Mouse (Mus musculus) forebrain, embryonic 11.5 days (tissue): ENCODE data around the gene Slc16a7. TPM values are rescaled to one million over a fixed set of nuclear protein-coding genes. Genes with fewer than 3 reads are reported as not detected.

Experiments used
- ATAC-seq: fragments of 200-750 bp; cut with Nextera tagmentation; replicated peaks from 2 replicates; pipeline ENCODE4 v1.8.0; 2017; ENCODE audit warnings: moderate TSS enrichment; ENCODE audit not compliant: low FRiP score
- DNase-seq: peaks from one replicate; pipeline ENCODE4 v3.0.0-alpha.2; 2017; ENCODE audit warnings: low spot score
- H3K27ac ChIP-seq: fragments of 300-500 bp; sonication (generic); 2 replicates; pipeline ENCODE4 v1.5.1; 2014; ENCODE audit warnings: low read depth, low read length
- H3K27me3 ChIP-seq: fragments of 300-500 bp; sonication (generic); 2 replicates; pipeline ENCODE4 v1.6.1; 2014; ENCODE audit warnings: mild to moderate bottlenecking, low read length, mixed read lengths; ENCODE audit not compliant: control insufficient read depth, insufficient read depth
- H3K36me3 ChIP-seq: fragments of 300-500 bp; sonication (generic); 2 replicates; pipeline ENCODE4 v1.6.1; 2014; ENCODE audit warnings: mild to moderate bottlenecking, low read length, moderate library complexity, mixed read lengths; ENCODE audit not compliant: control insufficient read depth, insufficient read depth
- H3K4me1 ChIP-seq: fragments of 300-500 bp; sonication (generic); replicated peaks from 2 replicates; pipeline ENCODE4 v1.6.1; 2014; ENCODE audit warnings: low read length, mixed read lengths; ENCODE audit not compliant: control insufficient read depth, insufficient read depth
- H3K4me2 ChIP-seq: fragments of 300-500 bp; sonication (generic); 2 replicates; pipeline ENCODE4 v1.6.1; 2014; ENCODE audit warnings: low read depth, mild to moderate bottlenecking, low read length, moderate library complexity, mixed read lengths; ENCODE audit not compliant: severe bottlenecking
- H3K4me3 ChIP-seq: fragments of 300-500 bp; sonication (generic); 2 replicates; pipeline ENCODE4 v1.5.1; 2014; ENCODE audit warnings: low read depth, low read length
- H3K9ac ChIP-seq: fragments of 300-500 bp; sonication (generic); 2 replicates; pipeline ENCODE4 v1.6.1; 2014; ENCODE audit warnings: low read length
- H3K9me3 ChIP-seq: fragments of 300-500 bp; sonication (generic); 2 replicates; pipeline ENCODE4 v1.6.1; 2016; ENCODE audit warnings: low read length, mixed read lengths; ENCODE audit not compliant: control insufficient read depth
- WGBS: fragments of 180-500 bp; shearing (Covaris S2); extraction: QIAGEN DNeasy Blood & Tissue Kit; methylation state at CpG from one replicate; pipeline ENCODE4 v1.1.7; 2014; 5-methylcytosine and 5-hydroxymethylcytosine counted together
- polyA plus RNA-seq: library from polyadenylated mRNA; unstranded; fragments of >200 nt; fragmentation: Nextera tagmentation; extraction: Ambion mirVana; gene quantifications from 2 replicates; pipeline ENCODE4 v1.2.1, GENCODE M21; 2014

Slc16a7 gene
- polyA plus RNA-seq, 1 experiment from 2014 or later, result 3.5 TPM

GRCm38 (mm10) chr10:125371451-125371850 lies 17.8 kb downstream of the Slc16a7 start:
- Histone ChIP-seq H3K27me3 (no peaks in the 10 kb centered on the region), H3K27ac (no peak overlapping the region), H3K4me2 (no peak overlapping the region), H3K36me3 (no peaks in the 10 kb centered on the region), H3K9ac (no peak overlapping the region), H3K9me3 (no peaks in the 10 kb centered on the region), H3K4me3 (no peak overlapping the region), H3K4me1 (no peaks in the 10 kb centered on the region)
- DNase-seq (no peak), ATAC-seq (no peak)
- 88% methylated on average over 11 of the region's 11 CpGs for whole genome bisulfite sequencing

GRCm38 (mm10) chr10:125370037-125370610 lies 19.1 kb downstream of the Slc16a7 start:
- Histone ChIP-seq H3K9ac (no peak overlapping the region), H3K9me3 (no peaks in the 10 kb centered on the region), H3K27ac (no peak overlapping the region), H3K27me3 (no peaks in the 10 kb centered on the region), H3K36me3 (no peaks in the 10 kb centered on the region), H3K4me3 (no peak overlapping the region), H3K4me2 (no peak overlapping the region), H3K4me1 (no peaks in the 10 kb centered on the region)
- WGBS, result 89% methylated on average over 8 of the region's 8 CpGs
- no peak for ATAC-seq
- DNase-seq, result no peak

- no peaks in the 10 kb centered on the region for H3K36me3 ChIP-seq
- no peak for DNase-seq
- no peak overlapping the region for H3K4me2 ChIP-seq
- ATAC-seq, result no peak
- 82% methylated on average over 7 of the region's 7 CpGs for WGBS
- H3K9me3 ChIP-seq, result no peaks in the 10 kb centered on the region
- H3K4me3 ChIP-seq, result no peak overlapping the region
- no peaks in the 10 kb centered on the region for H3K4me1 ChIP-seq
- H3K27ac ChIP-seq, result no peak overlapping the region
- H3K27me3 ChIP-seq, result no peaks in the 10 kb centered on the region
- H3K9ac ChIP-seq, result no peak overlapping the region
Observed at GRCm38 (mm10) chr10:125358479-125358878, 30.8 kb downstream of the Slc16a7 start.

- H3K36me3 ChIP-seq, result no peaks in the 10 kb centered on the region
- no peak for DNase-seq
- no peak overlapping the region for H3K9ac ChIP-seq
- no peak overlapping the region for H3K27ac ChIP-seq
- no peak overlapping the region for H3K4me2 ChIP-seq
- H3K4me3 ChIP-seq, result no peak overlapping the region
- no peak for ATAC-seq
- no peaks in the 10 kb centered on the region for H3K4me1 ChIP-seq
- H3K27me3 ChIP-seq, result no peaks in the 10 kb centered on the region
- whole genome bisulfite sequencing, result 89% methylated on average over 7 of the region's 7 CpGs
- H3K9me3 ChIP-seq, result no peaks in the 10 kb centered on the region
Observed at GRCm38 (mm10) chr10:125352805-125353204, 36.5 kb downstream of the Slc16a7 start.

- no peak for ATAC-seq
- no peak overlapping the region for H3K9ac ChIP-seq
- H3K9me3 ChIP-seq, result no peaks in the 10 kb centered on the region
- no peak overlapping the region for H3K4me2 ChIP-seq
- no peak overlapping the region for H3K27ac ChIP-seq
- H3K36me3 ChIP-seq, result no peaks in the 10 kb centered on the region
- no peaks in the 10 kb centered on the region for H3K4me1 ChIP-seq
- 79% methylated on average over 3 of the region's 3 CpGs for WGBS
- DNase-seq, result no peak
- H3K27me3 ChIP-seq, result no peaks in the 10 kb centered on the region
- no peak overlapping the region for H3K4me3 ChIP-seq
Observed at GRCm38 (mm10) chr10:125348171-125348570, 41.1 kb downstream of the Slc16a7 start.

GRCm38 (mm10) chr10:125347149-125347548 lies 42.1 kb downstream of the Slc16a7 start:
- Histone ChIP-seq H3K9ac (no peak overlapping the region), H3K9me3 (no peaks in the 10 kb centered on the region), H3K4me2 (no peak overlapping the region), H3K4me3 (no peak overlapping the region), H3K4me1 (no peaks in the 10 kb centered on the region), H3K27ac (no peak overlapping the region), H3K36me3 (no peaks in the 10 kb centered on the region), H3K27me3 (no peaks in the 10 kb centered on the region)
- no peak for ATAC-seq
- WGBS, result 92% methylated on average over 6 of the region's 6 CpGs
- DNase-seq, result no peak

- no peak overlapping the region for H3K27ac ChIP-seq
Observed at GRCm38 (mm10) chr10:125346364-125346763, 42.9 kb downstream of the Slc16a7 start.

GRCm38 (mm10) chr10:125345583-125345982 lies 43.7 kb downstream of the Slc16a7 start:
- no peaks in the 10 kb centered on the region for H3K36me3 ChIP-seq
- WGBS, result 74% methylated on average over 1 of the region's 1 CpGs
- no peak for ATAC-seq
- DNase-seq, result no peak
- H3K4me2 ChIP-seq, result no peak overlapping the region
- H3K4me1 ChIP-seq, result no peaks in the 10 kb centered on the region
- no peak overlapping the region for H3K27ac ChIP-seq
- H3K27me3 ChIP-seq, result no peaks in the 10 kb centered on the region
- H3K9ac ChIP-seq, result no peak overlapping the region
- H3K9me3 ChIP-seq, result no peaks in the 10 kb centered on the region
- H3K4me3 ChIP-seq, result no peak overlapping the region

More at GRCm38 (mm10) chr10:125346364-125346763, 42.9 kb downstream of the Slc16a7 start:
- Histone ChIP-seq H3K4me1 (no peaks in the 10 kb centered on the region), H3K4me3 (no peak overlapping the region), H3K9me3 (no peaks in the 10 kb centered on the region), H3K9ac (no peak overlapping the region), H3K27me3 (no peaks in the 10 kb centered on the region), H3K4me2 (no peak overlapping the region), H3K36me3 (no peaks in the 10 kb centered on the region)
- WGBS, result 70% methylated on average over 4 of the region's 4 CpGs
- ATAC-seq (no peak), DNase-seq (no peak)

GRCm38 (mm10) chr10:125342204-125342603 lies 47.1 kb downstream of the Slc16a7 start:
- ATAC-seq, result no peak
- DNase-seq, result no peak
- Histone ChIP-seq H3K4me3 (no peak overlapping the region), H3K27me3 (no peaks in the 10 kb centered on the region), H3K36me3 (no peaks in the 10 kb centered on the region), H3K9me3 (no peaks in the 10 kb centered on the region), H3K9ac (no peak overlapping the region), H3K27ac (no peak overlapping the region), H3K4me1 (no peaks in the 10 kb centered on the region), H3K4me2 (no peak overlapping the region)
- 77% methylated on average over 7 of the region's 7 CpGs for WGBS
